Mouse (Mus musculus): ENCODE measurements around the gene Foxd2. TPM values are rescaled to one million over a fixed set of nuclear protein-coding genes. Genes with fewer than 3 reads are reported as not detected.
A peak's percentile ranks its signal among the peaks of the same experiment; 100 is the strongest.

Gene Foxd2
- under 1 TPM; 0.14 to 0.38 TPM for total RNA-seq (2021)
- long read RNA-seq, experiment 1, result 0 reads
- long read RNA-seq, experiment 2, result 0 reads

- no peak; the same call in 1 of the 2 replicates for TF ChIP-seq CTCF (IDR thresholded peaks at IDR 0.05)
- intact Hi-C loops (cut with DNase I), result loop anchor here (1.0 to 10.0 kb wide), 2 partner anchors 146 to 244 kb away; partner anchors contain the start of gene Tal1
- Histone ChIP-seq H3K4me3 (peak within 1 kb of the TSS; percentile 86), H3K27ac (peak within 1 kb of the TSS; percentile 91)
- peak; percentile 93 for DNase-seq
Measured at GRCm38 (mm10) chr4:114908829-114909601, at the start of gene Foxd2. TSS of gene Foxd2 (minus strand) at chr4:114908873.

GRCm38 (mm10) chr4:114958231-114958630, 49.6 kb upstream of the Foxd2 start:
- intact Hi-C loops (cut with DNase I), result no loop called here
- Histone ChIP-seq H3K27ac (no peak overlapping the region), H3K4me3 (no peak overlapping the region)
- no peak for DNase-seq
- no peak for TF ChIP-seq CTCF (IDR thresholded peaks at IDR 0.05)

GRCm38 (mm10) chr4:114957403-114957802, 48.7 kb upstream of the Foxd2 start:
- no peak for TF ChIP-seq CTCF (IDR thresholded peaks at IDR 0.05)
- no peak for DNase-seq
- H3K4me3 ChIP-seq, result no peak overlapping the region
- intact Hi-C loops (cut with DNase I), result no loop called here
- H3K27ac ChIP-seq, result no peak overlapping the region

DNA sequence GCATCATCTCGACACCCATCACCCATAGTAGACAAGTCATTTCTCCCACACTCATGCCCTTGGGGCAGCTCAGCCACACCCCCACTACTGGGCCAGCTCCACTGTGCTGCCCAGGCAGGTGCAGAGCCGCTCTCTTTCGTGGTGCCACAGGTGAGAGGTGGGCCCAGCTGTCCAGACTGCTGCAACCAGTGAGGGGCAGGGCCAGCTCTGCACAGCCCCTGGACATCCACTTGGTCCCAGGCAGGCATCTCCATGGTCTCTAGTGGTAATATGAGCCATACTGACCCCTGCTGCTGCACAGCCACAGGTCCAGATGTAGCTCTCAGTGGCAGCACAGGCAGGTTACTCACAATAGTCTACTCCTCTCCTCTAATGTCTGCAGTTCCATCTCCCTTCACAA, 44.5 kb upstream of the Foxd2 start:
- intact Hi-C loops (cut with DNase I), result no loop called here
- no peak for DNase-seq
- Histone ChIP-seq H3K27ac (no peak overlapping the region), H3K4me3 (no peak overlapping the region)
- no peak for TF ChIP-seq CTCF (IDR thresholded peaks at IDR 0.05)

GRCm38 (mm10) chr4:114947852-114948481, 39.3 kb upstream of the Foxd2 start:
- intact Hi-C loops (cut with DNase I), result loop anchor here (1.0 to 5.0 kb wide), 2 partner anchors 31 to 281 kb away; no protein-coding TSS in a partner anchor
- no peak for TF ChIP-seq CTCF (IDR thresholded peaks at IDR 0.05)
- H3K4me3 ChIP-seq, result no peak overlapping the region
- no peak overlapping the region for H3K27ac ChIP-seq
- no peak for DNase-seq

DNA sequence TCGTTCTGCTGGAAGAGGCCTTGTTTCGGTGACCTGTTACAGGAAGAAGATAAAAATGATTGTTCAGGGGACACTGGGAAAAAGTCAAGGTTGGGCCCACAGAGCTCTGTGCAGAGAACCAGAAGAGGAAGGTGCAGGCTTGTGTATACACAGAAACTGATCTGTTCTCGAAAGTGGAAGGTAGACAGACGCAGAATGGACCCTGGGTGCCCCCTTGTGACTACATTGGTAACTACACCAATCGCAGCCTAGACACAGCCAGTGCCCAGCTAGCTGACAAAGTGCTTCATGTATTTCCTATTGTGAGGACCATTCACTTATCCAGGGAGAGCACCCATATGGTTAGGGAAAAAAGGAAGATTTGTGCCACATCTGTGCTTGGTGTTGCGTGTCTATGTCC, 38.7 kb upstream of the Foxd2 start:
- Histone ChIP-seq H3K27ac (no peak overlapping the region), H3K4me3 (no peak overlapping the region)
- intact Hi-C loops (cut with DNase I), result loop anchor here (1.0 to 5.0 kb wide), 2 partner anchors 30 to 280 kb away; no protein-coding TSS in a partner anchor
- peak; percentile 97; the same call in 1 of the 2 replicates for TF ChIP-seq CTCF (IDR thresholded peaks at IDR 0.05)
- DNase-seq, result peak; percentile 78

DNA sequence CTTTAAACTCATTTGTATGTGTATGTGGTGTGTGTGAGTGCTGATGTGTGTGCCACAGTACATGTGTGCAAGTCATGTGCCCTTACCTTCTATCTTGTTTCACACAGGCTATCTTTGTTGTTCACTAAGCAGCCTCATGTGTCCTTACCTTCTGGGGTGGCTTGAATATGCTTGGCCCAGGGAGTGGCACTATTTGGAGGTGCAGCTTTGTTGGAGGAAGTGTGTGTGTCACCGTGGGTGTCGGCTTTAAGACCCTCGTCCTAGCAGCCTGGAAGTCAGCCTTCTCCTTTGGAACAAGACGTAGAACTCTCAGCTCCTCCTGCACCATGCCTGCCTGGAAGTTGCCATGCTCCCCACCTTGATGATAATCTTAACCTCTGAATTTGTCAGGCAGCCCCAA, 37.7 kb upstream of the Foxd2 start:
- no peak for TF ChIP-seq CTCF (IDR thresholded peaks at IDR 0.05)
- intact Hi-C loops (cut with DNase I), result loop anchor here (5.0 kb wide), 1 partner anchor 279 kb away; no protein-coding TSS in a partner anchor
- H3K4me3 ChIP-seq, result no peak overlapping the region
- DNase-seq, result no peak
- no peak overlapping the region for H3K27ac ChIP-seq

GRCm38 (mm10) chr4:114945021-114945420, 36.3 kb upstream of the Foxd2 start:
- H3K4me3 ChIP-seq, result no peak overlapping the region

GRCm38 (mm10) chr4:114942583-114942982, 33.9 kb upstream of the Foxd2 start:
- intact Hi-C loops (cut with DNase I), result no loop called here
- no peak for DNase-seq
- Histone ChIP-seq H3K27ac (no peak overlapping the region), H3K4me3 (no peak overlapping the region)
- TF ChIP-seq CTCF (IDR thresholded peaks at IDR 0.05), result no peak

More at GRCm38 (mm10) chr4:114945021-114945420, 36.3 kb upstream of the Foxd2 start:
- no peak for TF ChIP-seq CTCF (IDR thresholded peaks at IDR 0.05)
- no peak overlapping the region for H3K27ac ChIP-seq
- DNase-seq, result peak; percentile 48
- intact Hi-C loops (cut with DNase I), result loop anchor here (5.0 kb wide), 1 partner anchor 278 kb away; no protein-coding TSS in a partner anchor

GRCm38 (mm10) chr4:114942112-114942511, 33.4 kb upstream of the Foxd2 start:
- intact Hi-C loops (cut with DNase I), result no loop called here
- TF ChIP-seq CTCF (IDR thresholded peaks at IDR 0.05), result no peak
- DNase-seq, result no peak

DNA sequence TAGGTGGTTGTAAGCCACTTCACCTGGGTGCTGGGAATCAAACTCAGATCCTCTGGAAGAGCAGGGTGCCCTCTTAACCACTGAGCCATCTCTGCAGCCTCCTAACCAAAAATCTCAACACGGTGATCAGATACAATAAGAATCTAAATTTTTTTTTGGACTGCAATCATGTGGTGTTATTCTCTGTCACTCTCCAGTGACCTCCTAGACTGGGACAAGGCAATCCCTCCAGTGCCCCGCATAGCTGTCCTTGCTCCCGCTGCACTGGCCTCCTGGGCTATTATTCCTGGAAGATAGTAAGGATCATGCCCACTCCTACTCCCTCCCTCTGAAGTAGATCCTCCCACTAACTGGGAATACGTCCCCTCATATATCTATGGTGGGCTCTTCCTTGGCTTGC, 32.6 kb upstream of the Foxd2 start:
- DNase-seq, result no peak
- TF ChIP-seq CTCF (IDR thresholded peaks at IDR 0.05), result no peak
- intact Hi-C loops (cut with DNase I), result no loop called here
- H3K27ac ChIP-seq, result no peak overlapping the region
- H3K4me3 ChIP-seq, result no peak overlapping the region

More at GRCm38 (mm10) chr4:114942112-114942511, 33.4 kb upstream of the Foxd2 start:
- H3K4me3 ChIP-seq, result no peak overlapping the region
- no peak overlapping the region for H3K27ac ChIP-seq

DNA sequence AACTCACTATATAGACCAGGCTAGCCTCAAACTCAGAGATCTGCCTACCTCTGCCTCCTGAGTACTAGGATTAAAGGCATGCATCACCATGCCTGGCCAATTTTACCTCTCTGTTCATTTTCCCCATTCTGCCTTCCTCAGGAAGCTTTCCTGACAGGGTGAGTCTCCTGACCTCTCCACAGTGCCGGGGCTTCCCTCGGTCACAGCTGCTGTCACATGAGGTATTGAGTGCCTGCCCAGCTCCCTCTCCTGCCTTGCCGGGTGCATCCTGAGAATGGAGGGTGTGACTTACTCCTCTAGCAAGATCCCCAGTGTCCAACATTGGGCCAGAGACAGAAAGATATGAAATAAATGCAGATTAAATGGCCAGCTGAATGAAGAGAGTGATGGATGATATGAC, 29.6 kb upstream of the Foxd2 start:
- Histone ChIP-seq H3K4me3 (no peak overlapping the region), H3K27ac (peak overlapping the region; percentile 76)
- DNase-seq, result no peak
- TF ChIP-seq CTCF (IDR thresholded peaks at IDR 0.05), result no peak
- intact Hi-C loops (cut with DNase I), result no loop called here

DNA sequence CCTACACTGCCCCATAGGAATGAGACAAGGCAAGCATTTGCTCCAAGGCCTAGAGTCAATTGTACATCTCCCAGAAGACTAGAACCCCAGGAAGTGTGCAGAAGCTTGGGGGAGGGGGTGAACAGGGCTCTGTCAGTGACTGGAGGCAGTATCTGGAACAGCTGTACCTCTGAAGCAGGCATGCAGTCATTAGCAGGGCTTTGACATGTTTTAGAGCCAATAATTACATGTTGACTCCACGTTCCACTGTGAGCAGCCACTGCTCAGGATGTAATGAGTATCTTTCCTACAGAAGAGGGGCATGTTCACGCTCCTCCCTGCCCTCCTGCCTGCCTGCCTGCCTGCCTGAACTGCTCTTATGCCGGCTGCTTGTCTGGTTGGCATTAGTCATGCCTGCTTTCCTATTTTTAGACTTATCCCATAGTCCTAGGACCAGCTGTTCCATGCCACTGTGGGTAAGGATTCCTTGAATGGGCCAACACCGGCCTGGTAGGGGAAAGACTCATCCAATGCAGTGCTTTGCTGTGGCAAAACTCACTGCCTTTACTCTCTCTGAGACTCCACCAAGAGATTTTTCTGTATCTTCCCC, 28.9 kb upstream of the Foxd2 start:
- DNase-seq, result peak; percentile 56
- peak overlapping the region; percentile 76 for H3K27ac ChIP-seq
- no peak overlapping the region for H3K4me3 ChIP-seq
- intact Hi-C loops (cut with DNase I), result no loop called here
- no peak for TF ChIP-seq CTCF (IDR thresholded peaks at IDR 0.05)
